Mouse (Mus musculus) embryonic stem cell, embryonic (primary cell): ENCODE results near the gene Psmb4.

ENCODE experiments used
- CTCF ChIA-PET, 4 experiments: fragments of 300-600 bp in 2 of 4; fragments of 350-600 bp in 2 of 4; sonication (Branson Sonifier 250); formaldehyde crosslinking; loops; one replicate each; lab custom pipeline; 2022; ENCODE audit warnings: inconsistent platforms in 2 of 4; lab: Charles Lee
- POLR2A ChIA-PET, 4 experiments: fragments of 300-600 bp in 2 of 4; fragments of 350-600 bp in 2 of 4; sonication (Branson Sonifier 250); formaldehyde crosslinking; loops; one replicate each; lab custom pipeline; 2022; ENCODE audit warnings: antibody characterized with exemption in 4 of 4, inconsistent platforms in 1 of 4; lab: Charles Lee

Gene Psmb4

DNA sequence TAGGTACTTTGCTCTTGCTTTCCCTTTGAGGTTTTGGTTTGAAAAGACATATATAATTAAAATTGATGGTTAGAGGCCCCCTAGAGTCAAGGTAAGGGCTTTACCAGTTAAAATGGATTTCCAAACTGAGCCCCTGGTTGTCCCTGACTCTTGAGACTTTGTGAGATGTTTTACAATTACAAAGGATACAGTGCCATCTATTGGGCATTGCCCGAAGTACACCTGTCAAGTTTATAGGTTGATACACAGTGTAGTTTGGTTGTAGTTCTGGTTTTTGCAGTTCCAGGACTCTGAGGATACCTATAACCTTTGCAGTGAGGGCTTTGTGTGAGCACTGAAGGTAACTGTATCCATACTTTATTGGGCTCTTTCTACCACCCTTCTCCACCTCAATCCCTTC lies 37.4 kb downstream of the Psmb4 start:
- CTCF ChIA-PET, result interaction anchor here (0.6 to 0.9 kb wide), 5 partner anchors 8 to 382 kb away, joined by 3 to 16 read pairs (median 4); partner anchors contain the start of gene Mllt11 (in 1 of the 4)
- POLR2A ChIA-PET, result interaction anchor here in 3 of 4 experiments (0.6 to 1.2 kb wide), 8 partner anchors 11 to 529 kb away, joined by 3 to 6 read pairs (median 4); partner anchors contain the start of gene Pogz (in 2 of the 3)

DNA sequence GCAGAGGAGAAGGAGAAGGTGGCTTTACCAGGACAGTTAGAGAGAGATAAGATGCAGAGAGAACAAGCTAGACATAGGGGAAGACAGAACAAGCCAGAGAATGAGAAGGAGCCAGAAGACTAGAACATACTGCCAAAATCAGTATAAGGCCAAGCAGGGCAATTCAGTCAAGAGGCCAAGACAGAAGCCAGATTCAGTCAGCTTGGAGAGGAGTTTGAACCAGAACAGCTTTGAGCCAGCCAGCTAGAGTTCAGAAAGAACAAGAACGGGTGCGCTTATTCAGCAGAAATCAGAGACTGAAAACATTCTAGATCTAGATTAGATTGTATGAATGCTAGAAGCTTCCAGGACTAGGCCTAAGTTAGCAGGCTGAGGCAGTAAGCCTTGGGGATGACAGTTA lies 39.4 kb downstream of the Psmb4 start:
- POLR2A ChIA-PET, result interaction anchor here in 3 of 4 experiments (1.1 to 1.8 kb wide), 5 partner anchors 10 to 169 kb away, joined by 3 to 8 read pairs (median 3); partner anchors contain the start of genes Cgn (in 1 of the 3) and Pogz (in 1 of the 3)
- CTCF ChIA-PET, result interaction anchor here in 3 of 4 experiments (0.7 to 0.9 kb wide), 3 partner anchors 9 to 396 kb away, joined by 3 to 6 read pairs (median 3); no protein-coding TSS in a partner anchor

DNA sequence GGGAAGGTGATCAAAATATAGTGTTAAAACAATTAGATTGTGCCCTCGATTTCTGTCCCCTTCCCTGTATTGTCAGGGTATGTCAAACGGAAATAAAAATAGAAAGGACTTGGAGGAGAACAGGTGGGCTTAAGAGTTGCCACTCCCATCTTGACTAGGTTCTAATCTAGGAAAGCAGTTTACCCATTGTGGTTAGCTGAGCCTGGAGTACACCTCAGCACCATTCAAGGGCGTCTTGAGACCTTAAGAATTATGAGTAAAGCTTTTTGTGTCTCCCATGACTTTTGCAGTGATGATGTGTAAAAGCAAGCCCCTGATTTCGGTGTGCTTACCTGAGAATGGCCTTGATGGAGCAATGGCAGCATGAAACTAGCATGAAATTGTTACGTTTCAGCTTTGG lies 47.7 kb downstream of the Psmb4 start:
- ChIA-PET CTCF (interaction anchor here in 1 of 4 experiments (0.8 kb wide), 1 partner anchor 13 kb away, joined by 3 read pairs; no protein-coding TSS in a partner anchor), POLR2A (interaction anchor here in 3 of 4 experiments (1.0 to 3.3 kb wide), 8 partner anchors 9 to 124 kb away, joined by 3 to 25 read pairs (median 6); no protein-coding TSS in a partner anchor)

DNA sequence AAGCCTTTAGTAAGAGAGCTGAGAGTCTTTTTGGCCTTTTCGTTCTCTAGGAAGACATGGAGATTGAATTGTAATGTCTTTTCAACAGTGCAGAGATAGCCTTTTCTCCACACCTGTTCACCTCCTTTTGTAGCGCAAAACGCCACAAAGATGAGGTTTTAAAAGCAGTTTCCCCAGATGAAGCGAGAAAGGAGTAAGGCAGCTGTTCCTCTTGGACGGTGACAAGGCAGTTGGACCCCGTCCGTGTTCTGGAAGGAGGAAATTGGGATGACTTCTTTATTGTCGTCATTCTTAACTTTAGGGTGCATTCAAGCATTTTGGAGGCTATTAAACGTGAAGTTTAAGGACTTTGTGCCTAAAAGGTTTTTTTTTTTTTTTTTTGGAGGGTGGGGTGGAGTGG lies 48.1 kb downstream of the Psmb4 start:
- ChIA-PET POLR2A (interaction anchor here (0.6 to 3.3 kb wide), 14 partner anchors 10 to 1778 kb away, joined by 3 to 25 read pairs (median 5); partner anchors contain the start of gene Cgn (in 1 of the 4)), CTCF (interaction anchor here in 2 of 4 experiments (0.6 to 0.8 kb wide), 4 partner anchors 13 to 66 kb away, joined by 3 to 4 read pairs (median 4); no protein-coding TSS in a partner anchor)

DNA sequence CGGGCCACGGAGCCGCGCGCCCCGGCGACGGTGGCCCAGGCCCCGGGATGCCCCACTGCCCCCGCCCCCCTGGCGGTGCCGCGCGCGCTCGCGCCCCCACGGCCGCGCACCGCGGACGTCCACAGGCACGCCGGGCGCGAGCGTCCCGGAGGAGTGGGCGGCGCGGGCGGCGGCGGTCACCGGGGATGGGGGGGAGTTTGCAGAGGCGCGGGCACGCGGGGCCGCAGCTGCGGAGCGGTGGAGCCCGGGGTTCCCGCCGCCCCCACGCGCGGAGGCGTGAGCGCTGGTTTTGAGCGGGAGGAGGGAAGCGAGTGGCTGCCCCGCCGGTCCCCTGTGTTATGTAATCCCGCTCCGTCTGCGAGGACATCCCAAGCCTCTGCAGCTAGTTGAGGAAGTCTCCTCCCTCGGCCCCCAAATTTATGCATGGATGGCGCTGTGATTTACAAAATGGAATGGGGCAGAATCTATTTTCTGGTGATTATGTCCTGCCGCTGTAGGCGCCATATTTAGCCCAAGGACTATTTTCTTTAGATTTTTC lies 48.7 kb downstream of the Psmb4 start:
- POLR2A ChIA-PET, result interaction anchor here (0.6 to 3.3 kb wide), 32 partner anchors 11 to 1778 kb away, joined by 3 to 25 read pairs (median 4); partner anchors contain the start of genes Cgn (in 1 of the 4) and Zfp687 (in 1 of the 4)
- CTCF ChIA-PET, result interaction anchor here in 2 of 4 experiments (0.6 to 0.7 kb wide), 3 partner anchors 26 to 66 kb away, joined by 3 to 4 read pairs (median 4); no protein-coding TSS in a partner anchor

DNA sequence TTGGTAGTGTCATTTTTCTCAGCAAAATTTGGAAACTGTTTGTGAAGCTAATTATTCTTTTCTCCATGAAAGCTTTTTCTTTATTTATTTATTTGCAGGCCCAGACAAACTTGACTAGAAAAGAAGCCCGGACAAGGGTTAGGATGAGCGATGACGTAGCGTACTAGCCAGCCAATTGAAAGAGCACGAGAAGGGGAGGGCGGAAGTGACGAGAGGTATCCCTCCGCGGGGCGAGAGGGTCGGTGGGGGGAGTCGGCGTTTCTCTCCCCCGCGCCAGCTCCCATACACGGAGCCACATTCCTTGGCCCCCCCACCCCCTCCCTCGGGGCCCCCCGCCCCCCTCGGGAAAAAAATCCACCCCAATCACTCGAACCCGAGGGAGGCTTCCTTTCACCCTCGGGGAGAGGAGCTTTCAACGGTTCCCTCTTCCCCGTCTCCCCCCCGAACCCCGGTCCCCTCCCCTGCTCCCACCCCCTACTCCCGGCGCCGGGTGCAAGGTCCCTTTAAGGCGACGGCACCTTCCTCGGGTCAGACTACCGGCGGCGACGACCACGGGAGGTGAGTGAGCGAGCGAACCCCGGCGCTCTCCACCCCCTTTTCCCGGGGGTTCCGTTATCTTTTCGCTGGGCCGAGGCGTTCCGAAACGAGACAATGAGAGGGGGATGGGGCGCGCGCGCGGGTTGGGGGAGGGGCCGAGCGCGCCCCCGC lies 49.4 kb downstream of the Psmb4 start, which contains the start of gene Pogz:
Pogz (plus strand) TSS at position 385 of the 708 bp plus-strand sequence.
- CTCF ChIA-PET, result interaction anchor here in 3 of 4 experiments (0.5 to 1.3 kb wide), 4 partner anchors 15 to 335 kb away, joined by 3 to 7 read pairs (median 3); no protein-coding TSS in a partner anchor
- POLR2A ChIA-PET, result interaction anchor here (0.6 to 3.3 kb wide), 42 partner anchors 10 to 1681 kb away, joined by 3 to 25 read pairs (median 4); partner anchors contain the start of genes Cgn (in 1 of the 4) and Zfp687 (in 1 of the 4)

DNA sequence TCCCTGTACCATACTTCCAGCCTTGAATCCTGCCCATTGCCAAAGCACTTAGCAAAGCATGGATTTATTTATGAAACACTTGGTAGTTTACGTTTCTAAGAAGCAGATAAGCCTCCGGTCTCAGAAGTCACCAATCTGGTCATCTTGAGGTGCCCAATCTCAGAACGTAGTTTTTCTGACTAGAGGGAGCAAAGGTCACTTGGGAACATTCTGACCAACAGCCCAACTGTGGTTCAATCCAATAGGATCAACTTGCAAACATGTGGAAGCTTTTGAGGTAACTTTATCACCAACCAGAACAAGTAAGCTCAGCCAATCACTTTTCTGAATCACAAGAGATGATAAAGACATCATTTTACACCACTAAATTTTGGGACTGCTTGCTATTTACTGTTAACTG lies 51.4 kb downstream of the Psmb4 start:
- ChIA-PET CTCF (no interaction called here), POLR2A (interaction anchor here in 1 of 4 experiments (0.6 to 2.3 kb wide), 5 partner anchors 13 to 84 kb away, joined by 3 to 19 read pairs (median 4); no protein-coding TSS in a partner anchor)
